Mouse (Mus musculus): Measurements from ENCODE around the gene Creb3l1. TPM values are rescaled to one million over a fixed set of nuclear protein-coding genes. Genes with fewer than 3 reads are reported as not detected.

Gene Creb3l1
- polyA plus RNA-seq, 1 experiment = 22.5 TPM

DNA sequence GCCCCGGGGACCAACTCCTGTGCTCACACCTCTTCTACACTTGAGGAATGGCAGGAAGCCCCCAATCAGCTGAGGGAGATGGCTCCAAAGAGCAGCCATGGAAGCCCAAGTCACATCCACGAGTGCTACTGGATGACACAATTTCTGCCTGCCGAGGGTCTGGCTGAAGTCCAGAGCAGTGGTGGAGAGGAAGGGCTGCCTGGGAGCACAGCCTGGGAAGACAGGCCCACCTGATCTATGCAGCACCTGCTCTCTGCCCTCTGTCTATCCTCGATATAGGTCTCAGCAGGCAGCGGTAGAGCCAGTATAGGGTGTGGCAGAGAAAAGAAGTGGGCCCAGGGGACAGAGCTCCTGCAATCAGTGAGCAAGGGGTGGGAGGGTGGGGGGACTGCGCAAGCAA is 77.5 kb downstream of the Creb3l1 start:
- Histone ChIP-seq H3K4me3 (ENCODE audit: low read depth, low read length) (no peak overlapping the region), H3K4me1 (ENCODE audit: control insufficient read depth, insufficient read depth, insufficient read length, low read length) (peaks cover 37% of the 10 kb centered on the region), H3K27me3 (ENCODE audit: control insufficient read depth, insufficient read depth, low read length) (no peaks in the 10 kb centered on the region), H3K36me3 (ENCODE audit: control insufficient read depth, insufficient read depth, low read length) (peaks cover 17% of the 10 kb centered on the region), H3K27ac (ENCODE audit: insufficient read depth, low read depth, low read length) (no peak overlapping the region)
- no peak for TF ChIP-seq POLR2A (IDR thresholded peaks at IDR 0.05; ENCODE audit: low read depth, low read length)
- TF ChIP-seq CTCF (IDR thresholded peaks at IDR 0.05; ENCODE audit: extremely low read depth, insufficient read length, insufficient replicate concordance, low read depth, low read length) = no peak
- WGBS = 21% methylated on average over 6 of the region's 6 CpGs

DNA sequence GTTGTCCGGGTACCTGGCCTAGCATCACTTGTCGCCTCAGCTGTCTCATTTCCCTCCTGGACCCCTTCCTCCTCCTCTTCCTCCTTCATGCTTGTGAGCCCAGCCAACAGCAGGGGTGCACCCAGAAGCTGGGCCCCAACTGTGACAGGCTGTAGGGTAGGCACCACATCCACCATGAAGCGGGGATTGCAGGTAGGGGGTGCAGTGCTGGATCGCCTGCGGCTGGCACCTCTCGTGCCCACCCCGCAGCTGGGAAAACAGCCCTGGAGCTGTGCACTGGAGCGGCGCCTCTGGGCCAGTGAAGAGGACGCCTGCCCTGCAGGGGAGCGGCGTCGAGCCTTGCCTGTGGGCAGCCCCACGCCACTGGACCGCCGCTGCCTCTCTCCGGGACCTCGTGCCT is 78.8 kb downstream of the Creb3l1 start, which contains the start of gene Gm9821:
Gene Gm9821, plus strand, starts transcription at position 221 of the 400 bp plus-strand sequence.
- Histone ChIP-seq H3K36me3 (ENCODE audit: control insufficient read depth, insufficient read depth, low read length) (peaks cover 25% of the 10 kb centered on the region), H3K4me3 (ENCODE audit: low read depth, low read length) (no peak within 1 kb of the TSS), H3K4me1 (ENCODE audit: control insufficient read depth, insufficient read depth, insufficient read length, low read length) (peaks cover 34% of the 10 kb centered on the region), H3K27ac (ENCODE audit: insufficient read depth, low read depth, low read length) (no peak within 1 kb of the TSS), H3K27me3 (ENCODE audit: control insufficient read depth, insufficient read depth, low read length) (no peaks in the 10 kb centered on the region)
- WGBS = 92% methylated on average over 18 of the region's 18 CpGs
- TF ChIP-seq CTCF (IDR thresholded peaks at IDR 0.05; ENCODE audit: extremely low read depth, insufficient read length, insufficient replicate concordance, low read depth, low read length) (no peak), POLR2A (IDR thresholded peaks at IDR 0.05; ENCODE audit: low read depth, low read length) (no peak)

DNA sequence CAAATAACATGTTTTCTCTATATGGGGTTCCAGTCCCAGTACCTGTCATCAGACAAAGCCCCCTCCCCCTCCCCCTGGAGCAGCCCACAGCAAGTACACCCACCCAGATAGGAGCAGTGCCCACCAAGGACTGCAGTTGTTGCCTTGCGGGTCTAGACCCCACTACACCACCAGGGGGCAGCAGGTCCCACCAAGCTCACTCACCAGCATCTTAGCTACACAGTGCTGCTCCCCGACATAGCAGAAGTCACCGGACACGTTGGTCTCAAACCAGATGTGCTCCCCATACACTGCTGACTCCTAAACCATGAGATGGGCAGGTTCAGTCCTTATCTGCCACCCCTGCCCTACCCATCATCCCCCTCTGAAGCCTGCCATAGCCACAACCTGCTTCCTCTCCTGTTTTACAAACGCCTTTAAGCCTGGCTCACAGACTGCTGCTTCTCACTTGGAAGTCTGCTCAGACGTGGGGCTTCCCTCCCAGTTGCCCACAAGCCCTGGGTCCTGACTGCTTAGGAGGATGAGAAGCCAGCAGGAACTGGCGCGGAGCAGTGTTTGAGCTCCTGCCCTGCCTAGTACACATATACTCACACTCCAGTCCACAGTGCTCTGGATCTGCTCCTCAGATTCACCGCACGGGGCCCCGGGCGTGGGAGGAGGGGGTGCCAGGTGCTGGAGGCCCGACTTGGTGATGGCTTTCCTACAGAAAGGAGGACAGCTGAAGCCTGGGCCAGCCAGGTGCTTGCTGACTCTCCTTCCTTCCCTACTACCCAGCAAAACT is 79.9 kb downstream of the Creb3l1 start:
- peaks cover 28% of the 10 kb centered on the region for H3K4me1 ChIP-seq (ENCODE audit: control insufficient read depth, insufficient read depth, insufficient read length, low read length)
- H3K4me3 ChIP-seq (ENCODE audit: low read depth, low read length) = no peak overlapping the region
- TF ChIP-seq CTCF (IDR thresholded peaks at IDR 0.05; ENCODE audit: extremely low read depth, insufficient read length, insufficient replicate concordance, low read depth, low read length) (peak; percentile 91), POLR2A (IDR thresholded peaks at IDR 0.05; ENCODE audit: low read depth, low read length) (no peak)
- no peak overlapping the region for H3K27ac ChIP-seq (ENCODE audit: insufficient read depth, low read depth, low read length)
- 50% methylated on average over 13 of the region's 13 CpGs for WGBS
- no peaks in the 10 kb centered on the region for H3K27me3 ChIP-seq (ENCODE audit: control insufficient read depth, insufficient read depth, low read length)
- H3K36me3 ChIP-seq (ENCODE audit: control insufficient read depth, insufficient read depth, low read length) = peaks cover 35% of the 10 kb centered on the region

DNA sequence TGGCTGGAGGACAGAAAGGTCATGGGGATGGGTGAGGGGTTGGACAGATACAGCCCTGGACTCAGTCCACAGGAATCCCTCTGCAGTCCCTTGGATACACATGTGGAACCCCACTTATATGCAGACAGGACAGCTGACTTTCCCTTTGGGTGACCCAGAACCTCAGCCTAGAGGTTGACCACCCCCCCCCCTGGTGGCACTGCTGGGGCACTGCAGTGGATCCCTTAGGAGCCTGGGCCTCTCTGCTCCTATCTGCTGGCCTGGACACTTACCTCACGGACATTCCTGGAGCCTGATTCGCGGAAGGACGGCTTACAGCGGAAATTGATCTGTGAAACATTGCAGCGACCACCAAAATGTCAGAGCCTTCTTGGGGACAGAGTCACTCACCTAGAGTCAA is 81.9 kb downstream of the Creb3l1 start:
- Histone ChIP-seq H3K27ac (ENCODE audit: insufficient read depth, low read depth, low read length) (no peak overlapping the region), H3K27me3 (ENCODE audit: control insufficient read depth, insufficient read depth, low read length) (no peaks in the 10 kb centered on the region), H3K4me1 (ENCODE audit: control insufficient read depth, insufficient read depth, insufficient read length, low read length) (peaks cover 13% of the 10 kb centered on the region), H3K4me3 (ENCODE audit: low read depth, low read length) (no peak overlapping the region), H3K36me3 (ENCODE audit: control insufficient read depth, insufficient read depth, low read length) (peaks cover 55% of the 10 kb centered on the region)
- 75% methylated on average over 6 of the region's 6 CpGs for WGBS
- peak; percentile 42; the same call in 1 of the 2 replicates for TF ChIP-seq CTCF (IDR thresholded peaks at IDR 0.05; ENCODE audit: extremely low read depth, insufficient read length, insufficient replicate concordance, low read depth, low read length)
- no peak for TF ChIP-seq POLR2A (IDR thresholded peaks at IDR 0.05; ENCODE audit: low read depth, low read length)

DNA sequence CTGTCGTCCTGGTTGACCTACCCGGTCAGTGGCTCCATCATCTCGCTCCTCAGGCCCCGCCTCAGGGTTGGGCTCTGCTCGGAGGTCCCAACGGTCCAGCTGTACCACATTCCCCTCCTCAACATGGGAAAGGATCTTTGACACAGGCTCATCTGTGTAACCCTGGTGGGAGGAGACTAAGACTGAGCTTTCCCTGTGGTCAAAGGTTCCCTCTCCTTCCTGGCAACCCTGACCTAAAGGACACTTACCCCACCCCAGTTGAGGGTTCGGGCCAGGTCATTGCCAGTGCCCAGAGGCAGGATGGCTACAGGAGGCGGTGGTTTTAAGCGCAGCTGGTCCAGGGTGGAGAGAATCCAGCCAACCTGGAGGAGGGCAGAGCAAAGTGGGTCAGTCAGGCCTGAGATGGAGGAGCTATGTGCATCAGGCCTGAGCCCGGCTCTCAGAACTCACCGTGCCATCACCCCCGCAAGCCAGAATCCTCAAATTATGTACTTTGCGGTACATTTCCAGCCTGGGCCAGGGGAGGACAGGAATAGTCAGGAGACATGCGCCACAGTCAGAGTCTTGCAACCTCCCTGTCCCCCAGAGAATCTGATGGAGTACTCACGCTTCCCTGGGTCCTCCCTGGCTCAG is 84.9 kb downstream of the Creb3l1 start:
- H3K36me3 ChIP-seq (ENCODE audit: control insufficient read depth, insufficient read depth, low read length) = peaks cover 78% of the 10 kb centered on the region
- TF ChIP-seq CTCF (IDR thresholded peaks at IDR 0.05; ENCODE audit: extremely low read depth, insufficient read length, insufficient replicate concordance, low read depth, low read length) (no peak), POLR2A (IDR thresholded peaks at IDR 0.05; ENCODE audit: low read depth, low read length) (no peak)
- H3K27ac ChIP-seq (ENCODE audit: insufficient read depth, low read depth, low read length) = peak overlapping the region; percentile 72
- H3K4me1 ChIP-seq (ENCODE audit: control insufficient read depth, insufficient read depth, insufficient read length, low read length) = peaks cover 10% of the 10 kb centered on the region; the same call in 1 of the 2 replicates
- H3K27me3 ChIP-seq (ENCODE audit: control insufficient read depth, insufficient read depth, low read length) = no peaks in the 10 kb centered on the region
- no peak overlapping the region for H3K4me3 ChIP-seq (ENCODE audit: low read depth, low read length)
- 72% methylated on average over 15 of the region's 15 CpGs for WGBS

DNA sequence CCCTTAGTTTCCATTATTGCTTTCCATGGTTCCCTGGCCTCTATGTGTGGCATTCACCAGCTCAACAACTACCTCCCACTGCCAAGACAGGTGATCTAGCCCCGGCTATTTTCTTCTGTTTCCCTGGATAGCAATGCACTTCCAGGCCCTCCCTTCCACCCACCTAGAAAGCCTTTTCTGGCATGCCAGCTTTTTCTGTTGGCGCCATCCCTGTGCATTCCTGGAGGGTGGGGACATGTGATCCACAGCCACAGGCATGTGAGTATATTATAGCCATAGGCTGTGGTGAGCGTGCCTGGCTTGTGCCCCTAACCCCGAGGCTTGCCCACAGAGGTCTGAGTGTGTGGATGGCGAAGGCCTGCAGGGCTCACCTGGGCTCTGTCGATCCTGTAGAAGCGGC is 88.1 kb downstream of the Creb3l1 start:
- Histone ChIP-seq H3K4me1 (ENCODE audit: control insufficient read depth, insufficient read depth, insufficient read length, low read length) (peaks cover 26% of the 10 kb centered on the region), H3K27me3 (ENCODE audit: control insufficient read depth, insufficient read depth, low read length) (no peaks in the 10 kb centered on the region), H3K4me3 (ENCODE audit: low read depth, low read length) (no peak overlapping the region), H3K27ac (ENCODE audit: insufficient read depth, low read depth, low read length) (no peak overlapping the region), H3K36me3 (ENCODE audit: control insufficient read depth, insufficient read depth, low read length) (peaks cover 83% of the 10 kb centered on the region)
- 94% methylated on average over 7 of the region's 7 CpGs for WGBS
- TF ChIP-seq CTCF (IDR thresholded peaks at IDR 0.05; ENCODE audit: extremely low read depth, insufficient read length, insufficient replicate concordance, low read depth, low read length) (no peak), POLR2A (IDR thresholded peaks at IDR 0.05; ENCODE audit: low read depth, low read length) (no peak)

DNA sequence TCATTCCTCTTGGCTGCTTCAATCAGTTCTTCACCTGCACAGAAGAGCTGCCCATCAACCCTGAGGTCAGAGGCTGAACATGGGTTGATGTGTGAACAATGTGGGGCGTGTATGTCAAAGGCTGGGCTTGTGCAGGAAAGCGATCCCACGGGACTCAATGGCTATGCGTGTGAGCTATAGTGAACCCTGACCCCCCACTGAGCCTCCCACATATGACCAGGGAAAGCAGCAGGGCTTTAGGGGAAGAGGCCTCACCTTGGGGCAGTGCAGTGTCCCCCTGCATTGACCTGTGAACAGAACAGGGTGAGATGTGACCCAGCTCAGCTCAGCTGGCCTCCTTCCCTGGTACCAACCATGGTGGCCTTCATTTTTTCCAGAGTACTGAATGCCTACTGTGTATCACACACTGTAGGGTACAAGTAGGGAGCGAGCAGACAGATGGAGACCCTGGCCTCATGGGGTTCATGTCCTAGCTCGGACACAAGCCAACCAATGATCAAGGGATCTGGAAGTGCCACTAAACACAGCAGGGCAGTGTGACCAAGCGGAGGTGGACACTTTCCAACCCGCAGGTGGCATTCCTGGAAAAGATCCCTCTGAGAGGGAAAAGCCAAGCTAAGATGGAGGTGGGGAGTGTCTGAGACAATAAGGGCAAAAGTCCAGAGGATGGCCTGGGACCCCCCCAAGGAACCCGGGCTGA is 89.3 kb downstream of the Creb3l1 start:
- peaks cover 74% of the 10 kb centered on the region for H3K36me3 ChIP-seq (ENCODE audit: control insufficient read depth, insufficient read depth, low read length)

More for the DNA sequence above, 89.3 kb downstream of the Creb3l1 start:
- Histone ChIP-seq H3K4me1 (ENCODE audit: control insufficient read depth, insufficient read depth, insufficient read length, low read length) (peaks cover 37% of the 10 kb centered on the region), H3K27ac (ENCODE audit: insufficient read depth, low read depth, low read length) (no peak overlapping the region), H3K4me3 (ENCODE audit: low read depth, low read length) (no peak overlapping the region), H3K27me3 (ENCODE audit: control insufficient read depth, insufficient read depth, low read length) (no peaks in the 10 kb centered on the region)
- TF ChIP-seq CTCF (IDR thresholded peaks at IDR 0.05; ENCODE audit: extremely low read depth, insufficient read length, insufficient replicate concordance, low read depth, low read length) = no peak
- WGBS = 75% methylated on average over 9 of the region's 9 CpGs

All from small intestine, adult 2 months (tissue).